ENCODE assay signal across 19 mouse cellular contexts in genomic region chr17:75237456-75237855, GRCm38 (mm10).
DNase-seq lines count a peak whose midpoint lies in the region; ATAC-seq lines count a peak whose summit lies in the region.
"Had no signal": no experiment of that assay in that cellular context is flagged by ENCODE, and none has a peak within 500 bp of the region (broad histone marks: within the 10 kb centered on the region; RNA-seq: fewer than 3 reads in every experiment).

No protein-coding gene starts in this region.

- H3K4me3 ChIP-seq in forebrain, embryonic 12.5 days (replicated peaks), result no peak overlapping the region
- H3K4me3 ChIP-seq: embryonic facial prominence, embryonic 13.5 days; erythroblast, embryonic 14.5 days; forebrain, embryonic 10.5 days; forebrain, embryonic 15.5 days; heart, adult 2 months; heart, embryonic 12.5 days; hindbrain, embryonic 10.5 days had no signal

- no peaks in the 10 kb centered on the region for H3K9me3 ChIP-seq in forebrain, embryonic 12.5 days
- H3K9me3 ChIP-seq: embryonic facial prominence, embryonic 13.5 days; forebrain, embryonic 10.5 days; forebrain, embryonic 15.5 days; heart, embryonic 12.5 days; hindbrain, embryonic 10.5 days had no signal

- DNase-seq in 3T3-L1 (ENCODE audit: low read depth, low spot score), result peak; percentile 49
- DNase-seq in induced T-regulatory cell, adult 2 months (ENCODE audit: low read depth), result peak; percentile 4
- DNase-seq in naive thymus-derived CD4-positive, alpha-beta T cell, adult 2 months (ENCODE audit: low read depth), result peak; percentile 8
- no peak for DNase-seq in left cerebral cortex, postnatal 14 days (ENCODE audit: low spot score in 2 of 2)
- DNase-seq: adrenal gland, postnatal 10 days; cerebellum, adult 11 months; cerebellum, adult 9-10 months; cerebellum, postnatal 25 days; heart, adult 2 months had no signal

- intact Hi-C loops in left cerebral cortex, postnatal 14 days (cut with DNase I), result no loop called here

- no peak overlapping the region for H3K4me2 ChIP-seq in forebrain, embryonic 12.5 days
- H3K4me2 ChIP-seq: embryonic facial prominence, embryonic 13.5 days; forebrain, embryonic 15.5 days; heart, embryonic 12.5 days; hindbrain, embryonic 14.5 days had no signal

- H3K27ac ChIP-seq in forebrain, embryonic 12.5 days, result no peak overlapping the region
- H3K27ac ChIP-seq: embryonic facial prominence, embryonic 13.5 days; forebrain, embryonic 10.5 days; forebrain, embryonic 15.5 days; heart, adult 2 months; hindbrain, embryonic 10.5 days; hindbrain, embryonic 14.5 days had no signal

- H3K4me1 ChIP-seq in forebrain, embryonic 12.5 days, result peaks cover 3% of the 10 kb centered on the region; the same call in 1 of the 2 replicates
- H3K4me1 ChIP-seq: forebrain, embryonic 15.5 days had no signal

- 94% methylated on average over 3 of the region's 3 CpGs for WGBS in forebrain, embryonic 12.5 days

- peak; percentile 43 for ATAC-seq in CD4-positive, CD25-positive, alpha-beta regulatory T cell, adult 4 months
- ATAC-seq in erythroblast, adult 5-6 weeks (replicated peaks; ENCODE audit: low FRiP score, poor library complexity, severe bottlenecking), result no peak
- no peak for ATAC-seq in forebrain, embryonic 12.5 days (ENCODE audit: low FRiP score)
- ATAC-seq: forebrain, embryonic 15.5 days had no signal

- no peaks in the 10 kb centered on the region for H3K27me3 ChIP-seq in forebrain, embryonic 12.5 days
- H3K27me3 ChIP-seq: embryonic facial prominence, embryonic 13.5 days; forebrain, embryonic 15.5 days; heart, embryonic 12.5 days had no signal

- H3K9ac ChIP-seq in forebrain, embryonic 12.5 days, result no peak overlapping the region
- H3K9ac ChIP-seq: embryonic facial prominence, embryonic 13.5 days; forebrain, embryonic 15.5 days; heart, embryonic 12.5 days; hindbrain, embryonic 14.5 days had no signal

- H3K36me3 ChIP-seq in forebrain, embryonic 12.5 days (replicated peaks), result no peaks in the 10 kb centered on the region
- H3K36me3 ChIP-seq: embryonic facial prominence, embryonic 13.5 days; forebrain, embryonic 10.5 days; forebrain, embryonic 15.5 days; heart, embryonic 12.5 days; hindbrain, embryonic 10.5 days had no signal

Comparison
In these comparisons a context has a peak if more than half of its experiments do, and no peak if none do; other contexts are left out.
1. DNase-seq: peak in 3T3-L1 (single experiment), induced T-regulatory cell, adult 2 months (single experiment) and naive thymus-derived CD4-positive, alpha-beta T cell, adult 2 months (single experiment); none in left cerebral cortex, postnatal 14 days (0 of 2).